ENCODE assay signal across 8 mouse cellular contexts in the genomic region with DNA sequence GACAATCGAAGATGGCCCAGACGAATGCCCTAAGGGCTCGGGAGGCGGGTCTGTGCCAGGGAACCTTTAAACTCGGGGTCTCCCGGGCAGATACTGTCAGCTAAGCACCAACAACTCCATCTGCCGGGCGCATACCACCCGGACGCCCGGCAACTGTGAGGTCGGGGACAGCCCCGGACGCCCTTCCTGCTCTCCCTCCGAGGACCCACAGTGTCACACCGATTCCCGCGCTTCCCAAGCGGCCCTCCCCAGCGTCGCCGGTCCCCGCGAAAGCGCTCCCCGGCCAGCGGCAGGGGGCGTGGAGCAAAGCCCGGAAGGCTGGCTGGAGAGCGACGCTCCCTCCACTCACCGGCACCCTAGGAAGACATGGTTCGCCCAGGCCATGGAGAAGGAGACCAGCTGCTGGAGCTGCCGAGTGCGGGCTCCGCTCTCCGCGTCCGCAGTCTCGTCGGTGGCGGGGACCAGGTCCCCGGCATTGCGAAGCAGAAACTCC. TPM values are rescaled to one million over a fixed set of nuclear protein-coding genes. Genes with fewer than 3 reads are reported as not detected.
DNase-seq lines count a peak whose midpoint lies in the region; ATAC-seq and TF ChIP-seq lines count a peak whose summit lies in the region.

No protein-coding gene starts in this region.

- H3K4me3 ChIP-seq in heart, embryonic 10.5 days = peak overlapping the region; percentile 88
- peak overlapping the region; percentile 80 for H3K4me3 ChIP-seq in ES-Bruce4 (ENCODE audit: low read depth, low read length)
- peak overlapping the region; percentile 65 for H3K4me3 ChIP-seq in embryonic facial prominence, embryonic 12.5 days
- peak overlapping the region; percentile 93 for H3K4me3 ChIP-seq in hindbrain, postnatal 0 days (ENCODE audit: low read length)
- H3K4me3 ChIP-seq in lung, adult 2 months (replicated peaks; ENCODE audit: extremely low read depth, low read depth, low read length) = peak overlapping the region; percentile 93

- H3K9ac ChIP-seq in ES-Bruce4 (ENCODE audit: low read depth, poor library complexity, severe bottlenecking) = peak overlapping the region; percentile 84
- peak overlapping the region; percentile 81 for H3K9ac ChIP-seq in embryonic facial prominence, embryonic 12.5 days
- H3K9ac ChIP-seq in hindbrain, postnatal 0 days (replicated peaks; ENCODE audit: low read length) = peak overlapping the region; percentile 89

- ATAC-seq in embryonic facial prominence, embryonic 12.5 days (ENCODE audit: insufficient number of reproducible peaks, insufficient read depth, low FRiP score, low TSS enrichment) = peak; percentile 49
- ATAC-seq in hindbrain, postnatal 0 days = peak; percentile 54
- peak; percentile 9; the same call in 1 of the 2 replicates for ATAC-seq in neutrophil, adult 5-6 weeks (ENCODE audit: extremely low read depth, insufficient number of reproducible peaks, low FRiP score, poor library complexity, severe bottlenecking)

- peak overlapping the region; percentile 94 for H3K27ac ChIP-seq in heart, embryonic 10.5 days
- H3K27ac ChIP-seq in ES-Bruce4 (ENCODE audit: insufficient read depth, low read length) = peak overlapping the region; percentile 64
- H3K27ac ChIP-seq in embryonic facial prominence, embryonic 12.5 days = peak overlapping the region; percentile 95
- H3K27ac ChIP-seq in hindbrain, postnatal 0 days = peak overlapping the region; percentile 93

- WGBS in heart, embryonic 10.5 days = under 1% methylated on average over 43 of the region's 44 CpGs
- WGBS in embryonic facial prominence, embryonic 12.5 days = under 1% methylated on average over 44 of the region's 44 CpGs
- WGBS in hindbrain, postnatal 0 days = under 1% methylated on average over 44 of the region's 44 CpGs
- WGBS in lung, adult 2 months = under 1% methylated on average over 44 of the region's 44 CpGs

- no peak for TF ChIP-seq POLR2A in ES-Bruce4 (IDR thresholded peaks at IDR 0.05; ENCODE audit: insufficient read depth, low read length)
- TF ChIP-seq POLR2A in lung, adult 2 months (IDR thresholded peaks at IDR 0.05; ENCODE audit: borderline replicate concordance, extremely low read depth, low read depth, low read length) = no peak

- peak; percentile 85 for DNase-seq in heart, embryonic 10.5 days (ENCODE audit: low spot score)
- DNase-seq in heart, postnatal 25 days (ENCODE audit: low spot score) = no peak
- DNase-seq in hindbrain, postnatal 0 days (ENCODE audit: low spot score) = peak; percentile 49
- DNase-seq in lung, adult 2 months = no peak
- DNase-seq in cerebellum, postnatal 36 days = no peak

- intact Hi-C loops in heart, postnatal 25 days (cut with DNase I) = loop anchor here (2.0 to 5.0 kb wide), 2 partner anchors 38 to 181 kb away; a partner anchor contains a TSS

- peak overlapping the region; percentile 63 for H3K4me2 ChIP-seq in embryonic facial prominence, embryonic 12.5 days (replicated peaks)
- peak overlapping the region; percentile 78 for H3K4me2 ChIP-seq in hindbrain, postnatal 0 days (ENCODE audit: low read depth, low read length)

- no peaks in the 10 kb centered on the region for H3K9me3 ChIP-seq in heart, embryonic 10.5 days
- H3K9me3 ChIP-seq in ES-Bruce4 (replicated peaks; ENCODE audit: control insufficient read depth, insufficient read depth, low read length, poor library complexity, severe bottlenecking) = no peaks in the 10 kb centered on the region
- H3K9me3 ChIP-seq in embryonic facial prominence, embryonic 12.5 days = no peaks in the 10 kb centered on the region
- H3K9me3 ChIP-seq in hindbrain, postnatal 0 days (ENCODE audit: low read length) = no peaks in the 10 kb centered on the region

- H3K27me3 ChIP-seq in heart, embryonic 10.5 days (ENCODE audit: insufficient read depth, poor library complexity, severe bottlenecking) = no peaks in the 10 kb centered on the region
- no peaks in the 10 kb centered on the region for H3K27me3 ChIP-seq in ES-Bruce4 (ENCODE audit: control insufficient read depth, insufficient read depth, low read length, poor library complexity, severe bottlenecking)
- H3K27me3 ChIP-seq in embryonic facial prominence, embryonic 12.5 days = no peaks in the 10 kb centered on the region
- no peaks in the 10 kb centered on the region for H3K27me3 ChIP-seq in hindbrain, postnatal 0 days (ENCODE audit: insufficient read depth, low read length)

- TF ChIP-seq CTCF in ES-Bruce4 (IDR thresholded peaks at IDR 0.05; ENCODE audit: low read depth, low read length) = no peak
- no peak; the same call in 1 of the 2 replicates for TF ChIP-seq CTCF in hindbrain, postnatal 0 days (IDR thresholded peaks at IDR 0.05; ENCODE audit: low read depth)
- TF ChIP-seq CTCF in lung, adult 2 months (IDR thresholded peaks at IDR 0.05; ENCODE audit: insufficient read depth, low read length) = no peak

- 0 out of 2 replicates have a peak, but pooled peaks cover 3% of the 10 kb centered on the region for H3K4me1 ChIP-seq in heart, embryonic 10.5 days
- no peaks in the 10 kb centered on the region for H3K4me1 ChIP-seq in ES-Bruce4 (ENCODE audit: control insufficient read depth, insufficient read depth, low read length)
- H3K4me1 ChIP-seq in embryonic facial prominence, embryonic 12.5 days = peaks cover 3% of the 10 kb centered on the region
- H3K4me1 ChIP-seq in hindbrain, postnatal 0 days (ENCODE audit: insufficient read depth, low read length) = 0 out of 2 replicates have a peak, but pooled peaks cover 3% of the 10 kb centered on the region
- H3K4me1 ChIP-seq in lung, adult 2 months (ENCODE audit: control insufficient read depth, insufficient read depth, low read length) = peaks cover 3% of the 10 kb centered on the region; the same call in 1 of the 2 replicates

- peaks cover 24% of the 10 kb centered on the region for H3K36me3 ChIP-seq in heart, embryonic 10.5 days
- peaks cover 14% of the 10 kb centered on the region for H3K36me3 ChIP-seq in ES-Bruce4 (ENCODE audit: control insufficient read depth, insufficient read depth, low read length, poor library complexity, severe bottlenecking)
- peaks cover 22% of the 10 kb centered on the region for H3K36me3 ChIP-seq in embryonic facial prominence, embryonic 12.5 days
- peaks cover 14% of the 10 kb centered on the region for H3K36me3 ChIP-seq in hindbrain, postnatal 0 days (ENCODE audit: insufficient read depth, low read length)

- TF ChIP-seq EP300 in ES-Bruce4 (IDR thresholded peaks at IDR 0.05; ENCODE audit: insufficient read depth, low read depth, low read length) = no peak

RNA-seq across cellular contexts. Expression of a gene that starts 0.5 kb away (rescaled TPM):
- 17.3 and 18.4 TPM in 2 replicates for polyA plus RNA-seq in heart, embryonic 10.5 days (2016; fragmentation: Nextera tagmentation; extraction: Ambion mirVana)
- total RNA-seq in heart, postnatal 25 days (2021) = 10 to 100 TPM in 1 of 2 experiments, 1 to 10 TPM in 1; 9.0 to 11.0 TPM
- polyA plus RNA-seq in ES-Bruce4 (2011; ENCODE audit: insufficient read depth, insufficient read length, low read depth, missing spikeins) = 12.0 and 12.2 TPM in 2 replicates
- 32.6 and 33.5 TPM in 2 replicates for polyA plus RNA-seq in embryonic facial prominence, embryonic 12.5 days (2016; fragmentation: Nextera tagmentation; extraction: Ambion mirVana)
- total RNA-seq in hindbrain, postnatal 0 days (2014; rRNA removed) = 22.4 and 33.6 TPM in 2 replicates
- polyA plus RNA-seq in hindbrain, postnatal 0 days (2015; fragmentation: Nextera tagmentation; extraction: Ambion mirVana) = 23.0 and 26.6 TPM in 2 replicates
- 9.6 and 16.3 TPM in 2 replicates for polyA plus RNA-seq in lung, adult 2 months (2012; rRNA removed)
- total RNA-seq in neutrophil, adult 5-6 weeks (2017) = 41.9 and 45.7 TPM in 2 replicates

RNA-seq across cellular contexts. Expression of a gene that starts 37.9 kb away (rescaled TPM):
- 8.0 and 13.7 TPM in 2 replicates for polyA plus RNA-seq in heart, embryonic 10.5 days (2016; fragmentation: Nextera tagmentation; extraction: Ambion mirVana)
- total RNA-seq in heart, postnatal 25 days (2021) = 1 to 10 TPM; 4.6 to 5.8 TPM
- polyA plus RNA-seq in ES-Bruce4 (2011; ENCODE audit: insufficient read depth, insufficient read length, low read depth, missing spikeins) = 25.3 and 31.4 TPM in 2 replicates
- polyA plus RNA-seq in embryonic facial prominence, embryonic 12.5 days (2016; fragmentation: Nextera tagmentation; extraction: Ambion mirVana) = 16.6 and 18.9 TPM in 2 replicates
- 5.2 and 6.1 TPM in 2 replicates for total RNA-seq in hindbrain, postnatal 0 days (2014; rRNA removed)
- polyA plus RNA-seq in hindbrain, postnatal 0 days (2015; fragmentation: Nextera tagmentation; extraction: Ambion mirVana) = 8.4 and 9.6 TPM in 2 replicates
- 2.1 and 6.4 TPM in 2 replicates for polyA plus RNA-seq in lung, adult 2 months (2012; rRNA removed)
- 31.4 and 46.9 TPM in 2 replicates for total RNA-seq in neutrophil, adult 5-6 weeks (2017)

Comparison
In these comparisons a context has a peak if more than half of its experiments do, and no peak if none do; other contexts are left out.
1. DNase-seq: peak in heart, embryonic 10.5 days (single experiment) and hindbrain, postnatal 0 days (single experiment); none in heart, postnatal 25 days (single experiment), lung, adult 2 months (single experiment) and cerebellum, postnatal 36 days (0 of 2).
2. Peak in every context shown above with its lines, with median percentiles within 50 percentile points of each other: H3K27ac ChIP-seq, H3K4me3 ChIP-seq, H3K9ac ChIP-seq and ATAC-seq.